16 mouse cellular contexts compared by ENCODE assay signal in the genomic region with DNA sequence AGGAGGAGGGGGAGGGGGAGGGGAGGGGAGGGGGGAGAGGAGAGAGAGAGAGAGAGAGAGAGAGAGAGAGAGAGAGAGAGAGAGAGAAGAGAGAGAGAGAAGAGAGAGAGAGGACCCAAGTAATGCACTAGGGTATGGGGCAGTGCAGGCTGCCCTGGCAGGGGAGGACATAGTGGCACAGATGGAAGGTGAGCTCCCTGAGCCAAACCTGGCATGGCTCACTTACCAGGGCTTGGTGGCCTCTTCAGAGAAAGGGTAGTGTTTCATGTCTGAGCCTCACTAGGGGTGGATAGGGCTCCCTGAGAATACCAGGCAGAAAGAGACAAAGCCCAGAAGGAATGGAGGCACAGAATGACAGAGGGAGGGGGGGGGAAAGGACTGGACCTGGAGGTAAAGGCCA. TPM values are rescaled to one million over a fixed set of nuclear protein-coding genes. Genes with fewer than 3 reads are reported as not detected.
"Had no signal": no experiment of that assay in that cellular context is flagged by ENCODE, and none has a peak within 500 bp of the region (broad histone marks: within the 10 kb centered on the region; RNA-seq: fewer than 3 reads in every experiment).

No protein-coding gene starts in this region.

- H3K4me3 ChIP-seq: neural tube, embryonic 15.5 days had no signal

- DNase-seq: retina, postnatal 1 day; right cerebral cortex, adult 18-20 months; right cerebral cortex, postnatal 14 days; right cerebral cortex, postnatal 25 days; right cerebral cortex, postnatal 4 days; spleen, adult 18-20 months; thymus, adult 18-20 months; thymus, adult 2 months; thymus, postnatal 14 days; thymus, postnatal 25 days; thymus, postnatal 36 days; thymus, postnatal 4 days had no signal

- H3K27ac ChIP-seq: neural tube, embryonic 15.5 days; stomach, embryonic 15.5 days; stomach, postnatal 0 days had no signal

RNA-seq across cellular contexts. Expression of gene Cel, which starts 0.6 kb away (rescaled TPM):
- total RNA-seq: neutrophil, adult 5-6 weeks had no signal

RNA-seq across cellular contexts. Expression of gene Gm10134, which starts 57.9 kb away (rescaled TPM):
- total RNA-seq: neutrophil, adult 5-6 weeks had no signal
